Mouse (Mus musculus): ENCODE results near the gene Clstn2. TPM values are rescaled to one million over a fixed set of nuclear protein-coding genes. Genes with fewer than 3 reads are reported as not detected.

Gene Clstn2
- total RNA-seq, 1 experiment from 2014 or later, result 5.6 TPM

- no peak for DNase-seq
Measured at GRCm38 (mm10) chr9:97950378-97951006, 82.5 kb downstream of the Clstn2 start.

GRCm38 (mm10) chr9:97919326-97919725 is 113.7 kb downstream of the Clstn2 start:
- DNase-seq, result no peak

GRCm38 (mm10) chr9:97891415-97891814 is 141.6 kb downstream of the Clstn2 start:
- DNase-seq, result no peak

- no peak for DNase-seq
Measured at GRCm38 (mm10) chr9:97883336-97883735, 149.6 kb downstream of the Clstn2 start.

GRCm38 (mm10) chr9:97867013-97867700 is 165.8 kb downstream of the Clstn2 start:
- no peak for DNase-seq

- no peak for DNase-seq
Measured at GRCm38 (mm10) chr9:97852859-97853258, 180.1 kb downstream of the Clstn2 start.

- no peak for DNase-seq
Measured at GRCm38 (mm10) chr9:97847873-97848838, 184.8 kb downstream of the Clstn2 start.

- no peak for DNase-seq
Measured at GRCm38 (mm10) chr9:97842054-97842453, 190.9 kb downstream of the Clstn2 start.

- DNase-seq, result no peak
Measured at GRCm38 (mm10) chr9:97831216-97831615, 201.8 kb downstream of the Clstn2 start.

GRCm38 (mm10) chr9:97829919-97830318 is 203.1 kb downstream of the Clstn2 start:
- no peak for DNase-seq

- DNase-seq, result no peak
Measured at GRCm38 (mm10) chr9:97827689-97828088, 205.3 kb downstream of the Clstn2 start.

GRCm38 (mm10) chr9:97826077-97826947 is 206.7 kb downstream of the Clstn2 start:
- no peak for DNase-seq

GRCm38 (mm10) chr9:97817116-97817515 is 215.9 kb downstream of the Clstn2 start:
- no peak for DNase-seq

GRCm38 (mm10) chr9:97816143-97816805 is 216.7 kb downstream of the Clstn2 start:
- DNase-seq, result no peak

GRCm38 (mm10) chr9:97813157-97813556 is 219.8 kb downstream of the Clstn2 start:
- DNase-seq, result no peak

- DNase-seq, result no peak
Measured at GRCm38 (mm10) chr9:97807031-97807430, 225.9 kb downstream of the Clstn2 start.

GRCm38 (mm10) chr9:97793661-97794060 is 239.3 kb downstream of the Clstn2 start:
- DNase-seq, result no peak

GRCm38 (mm10) chr9:97788151-97788670 is 244.8 kb downstream of the Clstn2 start:
- DNase-seq, result no peak

GRCm38 (mm10) chr9:97780032-97780616 is 252.9 kb downstream of the Clstn2 start:
- DNase-seq, result no peak

GRCm38 (mm10) chr9:97775770-97776169 is 257.2 kb downstream of the Clstn2 start:
- DNase-seq, result no peak

- no peak for DNase-seq
Measured at GRCm38 (mm10) chr9:97774991-97775390, 258.0 kb downstream of the Clstn2 start.
